Mouse (Mus musculus): ENCODE measurements at regions not wholly inside any gene's neighbourhood (a gene's known extent, or its start where the extent isn't known, plus 50 kb on each side); places are given as distances from the start of the nearest gene placed in this dataset.

- no peaks in the 10 kb centered on the region; the same call in 1 of the 2 replicates for H3K4me1 ChIP-seq (ENCODE audit: control insufficient read depth, insufficient read depth, low read length)
- H3K27me3 ChIP-seq (ENCODE audit: control insufficient read depth, insufficient read depth, low read length) = no peaks in the 10 kb centered on the region
- ATAC-seq (ENCODE audit: insufficient read depth, low FRiP score) = no peak
- H3K9me3 ChIP-seq (replicated peaks; ENCODE audit: control insufficient read depth, low read length) = no peaks in the 10 kb centered on the region
- 77% methylated on average over 8 of the region's 8 CpGs for WGBS
- H3K4me3 ChIP-seq (replicated peaks; ENCODE audit: low read length) = no peak overlapping the region
- H3K27ac ChIP-seq (ENCODE audit: low read length) = no peak overlapping the region
- no peak overlapping the region for H3K4me2 ChIP-seq (ENCODE audit: low read depth, low read length)
- no peaks in the 10 kb centered on the region for H3K36me3 ChIP-seq (ENCODE audit: control insufficient read depth, insufficient read depth, low read length)
- H3K9ac ChIP-seq (ENCODE audit: low read length) = no peak overlapping the region
Observed at GRCm38 (mm10) chr3:19458386-19458785, 170.1 kb downstream of the 1700064H15Rik start.

DNA sequence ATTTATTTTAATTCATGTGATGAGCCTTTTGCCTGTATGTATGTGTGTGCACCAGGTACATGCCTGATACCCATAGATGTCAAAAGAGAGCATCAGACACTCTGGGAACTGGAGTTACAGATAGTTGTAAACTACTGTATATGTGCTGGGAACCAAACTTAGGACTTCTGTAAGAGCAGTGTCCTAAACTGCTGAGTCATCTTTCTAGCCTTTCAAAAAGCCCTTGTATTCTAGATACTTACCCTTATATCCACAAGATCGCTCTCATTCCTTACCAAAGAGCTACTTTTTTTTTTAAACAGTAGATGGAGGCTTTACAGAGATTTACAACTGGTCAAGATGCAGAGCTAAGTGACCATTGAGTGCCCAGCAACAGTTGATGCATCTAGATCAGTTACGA, 171.0 kb downstream of the 1700064H15Rik start:
- H3K9me3 ChIP-seq (replicated peaks; ENCODE audit: control insufficient read depth, low read length) = no peaks in the 10 kb centered on the region
- H3K4me2 ChIP-seq (ENCODE audit: low read depth, low read length) = no peak overlapping the region
- WGBS = 87% methylated on average over 2 of the region's 2 CpGs
- H3K9ac ChIP-seq (ENCODE audit: low read length) = no peak overlapping the region
- H3K36me3 ChIP-seq (ENCODE audit: control insufficient read depth, insufficient read depth, low read length) = no peaks in the 10 kb centered on the region
- no peak overlapping the region for H3K4me3 ChIP-seq (replicated peaks; ENCODE audit: low read length)
- H3K27me3 ChIP-seq (ENCODE audit: control insufficient read depth, insufficient read depth, low read length) = no peaks in the 10 kb centered on the region
- no peak overlapping the region for H3K27ac ChIP-seq (ENCODE audit: low read length)
- ATAC-seq (ENCODE audit: insufficient read depth, low FRiP score) = no peak
- no peaks in the 10 kb centered on the region; the same call in 1 of the 2 replicates for H3K4me1 ChIP-seq (ENCODE audit: control insufficient read depth, insufficient read depth, low read length)

DNA sequence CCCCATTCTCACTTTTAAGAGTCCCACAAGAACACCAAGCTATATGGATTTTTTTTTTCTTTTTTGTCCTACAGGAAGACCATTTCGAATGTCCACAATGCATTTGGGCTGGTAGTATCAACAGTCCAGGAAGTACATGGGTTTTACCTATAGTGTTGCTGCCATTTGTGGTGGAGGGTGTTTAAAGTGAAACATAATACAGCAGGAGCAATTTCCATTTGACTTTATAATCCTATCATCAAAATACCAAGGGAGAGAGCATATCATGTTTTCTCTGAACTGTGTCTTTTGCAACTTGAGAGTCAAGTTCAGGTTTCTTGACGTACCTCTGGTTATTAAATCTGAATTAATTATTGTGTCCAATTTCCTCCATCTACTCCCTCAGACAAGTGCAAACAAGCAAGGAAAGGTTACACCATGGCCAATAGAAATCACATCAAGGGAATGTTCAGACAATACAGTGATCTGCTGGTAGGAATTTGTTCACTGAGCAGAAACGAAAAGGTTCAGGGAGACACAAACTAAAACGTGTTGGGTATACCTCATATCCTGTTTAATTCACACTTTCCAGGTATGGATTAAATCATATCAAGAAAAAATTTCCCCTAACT, 172.5 kb downstream of the 1700064H15Rik start:
- Histone ChIP-seq H3K4me2 (ENCODE audit: low read depth, low read length) (no peak overlapping the region), H3K4me1 (ENCODE audit: control insufficient read depth, insufficient read depth, low read length) (no peaks in the 10 kb centered on the region; the same call in 1 of the 2 replicates), H3K36me3 (ENCODE audit: control insufficient read depth, insufficient read depth, low read length) (no peaks in the 10 kb centered on the region), H3K4me3 (replicated peaks; ENCODE audit: low read length) (no peak overlapping the region), H3K27ac (ENCODE audit: low read length) (peak overlapping the region; percentile 77), H3K9ac (ENCODE audit: low read length) (no peak overlapping the region), H3K9me3 (replicated peaks; ENCODE audit: control insufficient read depth, low read length) (no peaks in the 10 kb centered on the region), H3K27me3 (ENCODE audit: control insufficient read depth, insufficient read depth, low read length) (no peaks in the 10 kb centered on the region)
- WGBS = 62% methylated on average over 4 of the region's 4 CpGs
- no peak for ATAC-seq (ENCODE audit: insufficient read depth, low FRiP score)

- peak; percentile 77; the same call in 1 of the 2 replicates for ATAC-seq (ENCODE audit: insufficient read depth, low FRiP score)
- no peaks in the 10 kb centered on the region for H3K36me3 ChIP-seq (ENCODE audit: control insufficient read depth, insufficient read depth, low read length)
- H3K4me3 ChIP-seq (replicated peaks; ENCODE audit: low read length) = no peak overlapping the region
- H3K27ac ChIP-seq (ENCODE audit: low read length) = no peak overlapping the region
- no peak overlapping the region for H3K4me2 ChIP-seq (ENCODE audit: low read depth, low read length)
- no peaks in the 10 kb centered on the region for H3K9me3 ChIP-seq (replicated peaks; ENCODE audit: control insufficient read depth, low read length)
- H3K27me3 ChIP-seq (ENCODE audit: control insufficient read depth, insufficient read depth, low read length) = no peaks in the 10 kb centered on the region
- no peak overlapping the region for H3K9ac ChIP-seq (ENCODE audit: low read length)
- WGBS = 26% methylated on average over 3 of the region's 3 CpGs
- H3K4me1 ChIP-seq (ENCODE audit: control insufficient read depth, insufficient read depth, low read length) = no peaks in the 10 kb centered on the region
Observed at GRCm38 (mm10) chr3:19451022-19451421, 177.5 kb downstream of the 1700064H15Rik start.

GRCm38 (mm10) chr3:19448931-19449330, 179.5 kb downstream of the 1700064H15Rik start:
- Histone ChIP-seq H3K4me1 (ENCODE audit: control insufficient read depth, insufficient read depth, low read length) (no peaks in the 10 kb centered on the region), H3K27me3 (ENCODE audit: control insufficient read depth, insufficient read depth, low read length) (no peaks in the 10 kb centered on the region), H3K9ac (ENCODE audit: low read length) (no peak overlapping the region), H3K27ac (ENCODE audit: low read length) (no peak overlapping the region), H3K9me3 (replicated peaks; ENCODE audit: control insufficient read depth, low read length) (no peaks in the 10 kb centered on the region), H3K36me3 (ENCODE audit: control insufficient read depth, insufficient read depth, low read length) (no peaks in the 10 kb centered on the region), H3K4me3 (replicated peaks; ENCODE audit: low read length) (no peak overlapping the region), H3K4me2 (ENCODE audit: low read depth, low read length) (no peak overlapping the region)
- WGBS = 78% methylated on average over 3 of the region's 3 CpGs
- ATAC-seq (ENCODE audit: insufficient read depth, low FRiP score) = no peak

- ATAC-seq (ENCODE audit: insufficient read depth, low FRiP score) = no peak
- no peaks in the 10 kb centered on the region for H3K27me3 ChIP-seq (ENCODE audit: control insufficient read depth, insufficient read depth, low read length)
Observed at GRCm38 (mm10) chr3:19448192-19448591, 180.3 kb downstream of the 1700064H15Rik start.

DNA sequence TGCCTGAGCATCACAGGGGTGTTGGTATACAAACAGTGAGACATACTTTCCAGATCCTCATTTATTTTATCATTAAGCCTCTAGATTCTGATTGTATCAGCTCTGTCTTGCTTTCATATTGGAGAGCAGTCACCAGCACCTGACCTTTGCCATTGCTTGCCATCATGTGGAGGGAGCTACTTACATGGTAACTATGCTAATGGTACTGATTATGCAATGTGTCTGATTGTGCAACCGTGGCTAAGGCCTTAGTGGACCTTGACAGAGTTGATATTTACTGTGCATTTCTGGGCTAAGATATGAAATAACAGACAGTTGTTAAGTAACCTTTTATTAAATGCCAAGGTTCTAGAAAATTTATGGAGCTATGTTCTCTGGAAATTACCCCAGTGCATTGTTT, 180.7 kb downstream of the 1700064H15Rik start:
- Histone ChIP-seq H3K27ac (ENCODE audit: low read length) (no peak overlapping the region), H3K4me3 (replicated peaks; ENCODE audit: low read length) (no peak overlapping the region), H3K4me2 (ENCODE audit: low read depth, low read length) (no peak overlapping the region), H3K4me1 (ENCODE audit: control insufficient read depth, insufficient read depth, low read length) (no peaks in the 10 kb centered on the region), H3K36me3 (ENCODE audit: control insufficient read depth, insufficient read depth, low read length) (no peaks in the 10 kb centered on the region), H3K9me3 (replicated peaks; ENCODE audit: control insufficient read depth, low read length) (no peaks in the 10 kb centered on the region), H3K27me3 (ENCODE audit: control insufficient read depth, insufficient read depth, low read length) (no peaks in the 10 kb centered on the region), H3K9ac (ENCODE audit: low read length) (no peak overlapping the region)
- no peak for ATAC-seq (ENCODE audit: insufficient read depth, low FRiP score)
- 51% methylated on average over 1 of the region's 1 CpGs for WGBS

More at GRCm38 (mm10) chr3:19448192-19448591, 180.3 kb downstream of the 1700064H15Rik start:
- no peak overlapping the region for H3K4me2 ChIP-seq (ENCODE audit: low read depth, low read length)
- no peaks in the 10 kb centered on the region for H3K36me3 ChIP-seq (ENCODE audit: control insufficient read depth, insufficient read depth, low read length)
- no peak overlapping the region for H3K4me3 ChIP-seq (replicated peaks; ENCODE audit: low read length)
- WGBS = 67% methylated on average over 2 of the region's 2 CpGs
- no peak overlapping the region for H3K9ac ChIP-seq (ENCODE audit: low read length)
- no peaks in the 10 kb centered on the region for H3K4me1 ChIP-seq (ENCODE audit: control insufficient read depth, insufficient read depth, low read length)
- H3K27ac ChIP-seq (ENCODE audit: low read length) = no peak overlapping the region
- no peaks in the 10 kb centered on the region for H3K9me3 ChIP-seq (replicated peaks; ENCODE audit: control insufficient read depth, low read length)

- Histone ChIP-seq H3K4me2 (ENCODE audit: low read depth, low read length) (no peak overlapping the region), H3K27me3 (ENCODE audit: control insufficient read depth, insufficient read depth, low read length) (no peaks in the 10 kb centered on the region), H3K4me3 (replicated peaks; ENCODE audit: low read length) (no peak overlapping the region), H3K9ac (ENCODE audit: low read length) (no peak overlapping the region), H3K9me3 (replicated peaks; ENCODE audit: control insufficient read depth, low read length) (no peaks in the 10 kb centered on the region), H3K36me3 (ENCODE audit: control insufficient read depth, insufficient read depth, low read length) (no peaks in the 10 kb centered on the region), H3K27ac (ENCODE audit: low read length) (no peak overlapping the region), H3K4me1 (ENCODE audit: control insufficient read depth, insufficient read depth, low read length) (no peaks in the 10 kb centered on the region)
- no peak for ATAC-seq (ENCODE audit: insufficient read depth, low FRiP score)
- WGBS = 45% methylated on average over 2 of the region's 2 CpGs
Observed at GRCm38 (mm10) chr3:19444914-19445313, 183.6 kb downstream of the 1700064H15Rik start.

DNA sequence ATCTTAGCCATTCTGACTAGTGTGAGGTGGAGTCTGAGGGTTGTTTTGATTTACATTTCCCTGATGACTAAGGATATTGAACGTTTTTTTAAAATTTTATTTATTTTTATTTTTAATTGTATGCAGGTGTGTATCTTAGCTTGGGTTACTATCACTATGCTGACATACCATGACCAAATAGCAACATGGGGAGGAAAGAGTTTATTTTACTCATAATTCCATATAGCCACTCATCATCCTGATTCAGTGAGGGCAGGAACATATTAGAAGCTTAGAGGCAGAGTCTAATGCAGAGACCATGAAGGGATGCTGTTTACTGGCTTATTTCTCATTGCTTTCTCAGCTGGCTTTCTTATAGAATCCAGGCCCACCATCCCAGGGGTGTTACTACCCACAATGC, 186.7 kb downstream of the 1700064H15Rik start:
- H3K9ac ChIP-seq (ENCODE audit: low read length) = no peak overlapping the region
- no peak overlapping the region for H3K27ac ChIP-seq (ENCODE audit: low read length)
- H3K9me3 ChIP-seq (replicated peaks; ENCODE audit: control insufficient read depth, low read length) = no peaks in the 10 kb centered on the region
- no peaks in the 10 kb centered on the region for H3K4me1 ChIP-seq (ENCODE audit: control insufficient read depth, insufficient read depth, low read length)
- 58% methylated on average over 1 of the region's 1 CpGs for WGBS
- H3K4me3 ChIP-seq (replicated peaks; ENCODE audit: low read length) = no peak overlapping the region
- H3K27me3 ChIP-seq (ENCODE audit: control insufficient read depth, insufficient read depth, low read length) = no peaks in the 10 kb centered on the region
- H3K4me2 ChIP-seq (ENCODE audit: low read depth, low read length) = no peak overlapping the region
- ATAC-seq (ENCODE audit: insufficient read depth, low FRiP score) = no peak
- no peaks in the 10 kb centered on the region for H3K36me3 ChIP-seq (ENCODE audit: control insufficient read depth, insufficient read depth, low read length)
